In the genomic region with DNA sequence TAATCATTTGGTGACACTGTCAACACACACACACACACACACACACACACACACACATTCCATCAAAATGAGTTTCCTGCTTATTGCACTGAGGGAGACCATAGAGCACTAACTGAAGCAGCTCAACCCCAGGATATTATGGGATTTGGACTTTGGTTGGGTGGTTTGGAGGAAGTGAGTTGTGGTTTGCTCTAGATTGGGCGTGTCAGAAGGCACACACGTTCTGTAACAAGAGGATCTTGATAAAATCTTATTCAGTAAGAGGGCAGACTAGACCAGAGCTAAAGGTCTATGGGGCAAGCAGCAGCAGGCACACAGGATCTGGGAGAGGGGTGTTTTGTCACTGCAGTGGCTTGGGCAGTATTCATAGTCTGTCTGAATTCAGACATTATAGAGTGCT, we compare ENCODE assay signal across 40 mouse cellular contexts. TPM values are rescaled to one million over a fixed set of nuclear protein-coding genes. Genes with fewer than 3 reads are reported as not detected.
DNase-seq lines count a peak whose midpoint lies in the region; ATAC-seq and TF ChIP-seq lines count a peak whose summit lies in the region.
"Had no signal": no experiment of that assay in that cellular context is flagged by ENCODE, and none has a peak within 500 bp of the region (broad histone marks: within the 10 kb centered on the region; RNA-seq: fewer than 3 reads in every experiment).

No protein-coding gene starts in this region.

- no peaks in the 10 kb centered on the region for H3K36me3 ChIP-seq in stomach, postnatal 0 days (ENCODE audit: control insufficient read depth, insufficient read depth, low read length)
- H3K36me3 ChIP-seq: forebrain, embryonic 10.5 days; heart, embryonic 10.5 days; heart, embryonic 15.5 days; limb, embryonic 12.5 days; liver, embryonic 15.5 days; midbrain, embryonic 13.5 days; neural tube, embryonic 15.5 days had no signal

- TF ChIP-seq CTCF in layer of hippocampus, adult 2 months (conservative IDR thresholded peaks at IDR 0.05) = no peak
- no peak for TF ChIP-seq CTCF in stomach, postnatal 0 days (IDR thresholded peaks at IDR 0.05; ENCODE audit: low read depth)

- H3K4me3 ChIP-seq in layer of hippocampus, adult 2 months = no peak overlapping the region
- no peak overlapping the region for H3K4me3 ChIP-seq in stomach, postnatal 0 days (ENCODE audit: low read depth, low read length)
- H3K4me3 ChIP-seq: forebrain, embryonic 10.5 days; gastrocnemius, adult 2 months; heart, embryonic 10.5 days; heart, embryonic 15.5 days; limb, embryonic 12.5 days; liver, embryonic 15.5 days; megakaryocyte, embryonic 14.5 days; midbrain, embryonic 13.5 days; neural tube, embryonic 15.5 days had no signal

- no peaks in the 10 kb centered on the region for H3K9me3 ChIP-seq in stomach, postnatal 0 days (ENCODE audit: control insufficient read depth, low read length)
- H3K9me3 ChIP-seq: forebrain, embryonic 10.5 days; heart, embryonic 10.5 days; heart, embryonic 15.5 days; limb, embryonic 12.5 days; liver, embryonic 15.5 days; megakaryocyte, embryonic 14.5 days; midbrain, embryonic 13.5 days; neural tube, embryonic 15.5 days had no signal

- H3K4me2 ChIP-seq in stomach, postnatal 0 days (replicated peaks; ENCODE audit: low read depth) = no peak overlapping the region
- H3K4me2 ChIP-seq: heart, embryonic 15.5 days; limb, embryonic 12.5 days; liver, embryonic 15.5 days; lung, embryonic 14.5 days; midbrain, embryonic 13.5 days; neural tube, embryonic 15.5 days had no signal

- peak overlapping the region; percentile 90 for H3K27ac ChIP-seq in layer of hippocampus, adult 2 months
- no peak overlapping the region for H3K27ac ChIP-seq in stomach, postnatal 0 days (replicated peaks)
- H3K27ac ChIP-seq: forebrain, embryonic 10.5 days; gastrocnemius, adult 2 months; heart, embryonic 10.5 days; heart, embryonic 15.5 days; limb, embryonic 12.5 days; liver, embryonic 15.5 days; midbrain, embryonic 13.5 days; neural tube, embryonic 15.5 days had no signal

- H3K27me3 ChIP-seq in stomach, postnatal 0 days (ENCODE audit: control insufficient read depth, insufficient read depth, low read length) = no peaks in the 10 kb centered on the region
- H3K27me3 ChIP-seq: heart, embryonic 15.5 days; limb, embryonic 12.5 days; liver, embryonic 15.5 days; midbrain, embryonic 13.5 days; neural tube, embryonic 15.5 days had no signal

- H3K4me1 ChIP-seq in stomach, postnatal 0 days (replicated peaks; ENCODE audit: control insufficient read depth, insufficient read depth) = no peaks in the 10 kb centered on the region
- H3K4me1 ChIP-seq: forebrain, embryonic 10.5 days; heart, embryonic 10.5 days; heart, embryonic 15.5 days; limb, embryonic 12.5 days; liver, embryonic 15.5 days; midbrain, embryonic 13.5 days; neural tube, embryonic 15.5 days had no signal

- DNase-seq in layer of hippocampus, adult 2 months (ENCODE audit: low spot score in 2 of 2) = no peak
- no peak for DNase-seq in layer of hippocampus, postnatal 36 days
- DNase-seq in fibroblast of lung, adult 2 months (ENCODE audit: low read depth) = peak; percentile 28
- DNase-seq in stomach, postnatal 0 days (ENCODE audit: low spot score) = peak; percentile 17
- DNase-seq in right cerebral cortex, postnatal 25 days = no peak
- DNase-seq in gastrocnemius, postnatal 4 days (ENCODE audit: low spot score in 2 of 2) = no peak
- no peak for DNase-seq in thymus, postnatal 4 days
- DNase-seq: adrenal gland, adult 2 months; adrenal gland, postnatal 36 days; cerebellum, adult 18-20 months; gastrocnemius, adult 2 months; kidney, adult 9 months; kidney, postnatal 10 days; retina, postnatal 1 day had no signal

- H3K9ac ChIP-seq in stomach, postnatal 0 days (ENCODE audit: low read length) = no peak overlapping the region
- H3K9ac ChIP-seq: heart, embryonic 15.5 days; limb, embryonic 12.5 days; liver, embryonic 15.5 days; lung, embryonic 14.5 days; midbrain, embryonic 13.5 days; neural tube, embryonic 15.5 days had no signal

- WGBS in stomach, postnatal 0 days = 51% methylated on average over 2 of the region's 2 CpGs

- 0 out of 2 replicates have a peak, but pooled peaks have one; percentile 12 for ATAC-seq in megakaryocyte, adult 5-6 weeks (ENCODE audit: poor library complexity, severe bottlenecking)
- ATAC-seq in stomach, postnatal 0 days (ENCODE audit: low FRiP score, low TSS enrichment) = peak; percentile 92
- ATAC-seq: CD4-positive, CD25-positive, alpha-beta regulatory T cell, adult 4 months; hindbrain, embryonic 16.5 days; midbrain, embryonic 13.5 days had no signal

- TF ChIP-seq EP300 in stomach, postnatal 0 days (optimal IDR thresholded peaks at IDR 0.05) = no peak

RNA-seq across cellular contexts. Expression of gene Gm6268, which starts 10.6 kb away (rescaled TPM):
- total RNA-seq in layer of hippocampus, adult 2 months (2021) = not detected
- total RNA-seq in layer of hippocampus, postnatal 36 days (2021) = not detected
- total RNA-seq in megakaryocyte, adult 5-6 weeks (2015) = not detected in 2 replicates
- total RNA-seq in megakaryocyte, adult 5-6 weeks (2017) = not detected in 2 replicates
- not detected in 2 replicates for polyA plus RNA-seq in stomach, postnatal 0 days (2015; fragmentation: Nextera tagmentation; extraction: Ambion mirVana)
- total RNA-seq in gastrocnemius, postnatal 4 days (2021) = not detected
- total RNA-seq: adrenal gland, adult 2 months; adrenal gland, postnatal 36 days; gastrocnemius, adult 2 months; heart, postnatal 25 days; left cerebral cortex, adult 18-20 months; left cerebral cortex, postnatal 25 days; liver, adult 2 months; monocyte, adult 5-6 weeks had no signal
- polyA plus RNA-seq: adrenal gland, adult 2 months; brain, embryonic 14.5 days; CD4-positive, CD25-positive, alpha-beta regulatory T cell, adult 4 months; embryonic facial prominence, embryonic 11.5 days; forebrain, embryonic 10.5 days; forebrain, embryonic 16.5 days; gonadal fat pad, adult 2 months; heart, embryonic 10.5 days; heart, embryonic 15.5 days; hindbrain, embryonic 11.5 days; hindbrain, embryonic 16.5 days; intestine, embryonic 14.5 days; large intestine, adult 2 months; limb, embryonic 12.5 days; liver, adult 2 months; liver, embryonic 15.5 days; lung, embryonic 14.5 days; midbrain, embryonic 13.5 days; neural tube, embryonic 15.5 days; spleen, adult 2 months; thymus, postnatal 0 days had no signal

Comparison
In these comparisons a context has a peak if more than half of its experiments do, and no peak if none do; other contexts are left out.
1. DNase-seq: peak in fibroblast of lung, adult 2 months (single experiment) and stomach, postnatal 0 days (single experiment); none in layer of hippocampus, adult 2 months (0 of 2), layer of hippocampus, postnatal 36 days (0 of 2), right cerebral cortex, postnatal 25 days (single experiment), gastrocnemius, postnatal 4 days (0 of 2) and thymus, postnatal 4 days (single experiment).